Mouse (Mus musculus) stomach, embryonic 15.5 days (tissue): ENCODE data around the gene Tbx6. TPM values are rescaled to one million over a fixed set of nuclear protein-coding genes. Genes with fewer than 3 reads are reported as not detected.

Source experiments
- ATAC-seq: fragments of 200-750 bp; cut with Nextera tagmentation; 2 replicates; pipeline ENCODE4 v1.8.0; 2017; ENCODE audit warnings: low read depth, moderate number of reproducible peaks, moderate TSS enrichment; ENCODE audit not compliant: insufficient read depth, low FRiP score
- H3K27ac ChIP-seq: fragments of 300-500 bp; sonication (generic); 2 replicates; pipeline ENCODE4 v1.5.1; 2015; ENCODE audit warnings: mild to moderate bottlenecking, inconsistent platforms
- H3K27me3 ChIP-seq: fragments of 300-500 bp; sonication (generic); replicated peaks from 2 replicates; pipeline ENCODE4 v1.6.1; 2015; ENCODE audit warnings: inconsistent platforms
- H3K36me3 ChIP-seq: fragments of 300-500 bp; sonication (generic); 2 replicates; pipeline ENCODE4 v1.6.1; 2015; ENCODE audit warnings: inconsistent platforms
- H3K4me1 ChIP-seq: fragments of 300-500 bp; sonication (generic); 2 replicates; pipeline ENCODE4 v1.6.1; 2015; ENCODE audit warnings: inconsistent platforms
- H3K4me2 ChIP-seq: fragments of 300-500 bp; sonication (generic); 2 replicates; pipeline ENCODE4 v1.6.1; 2015; ENCODE audit warnings: mild to moderate bottlenecking, inconsistent platforms
- H3K4me3 ChIP-seq: fragments of 300-500 bp; sonication (generic); replicated peaks from 2 replicates; pipeline ENCODE4 v1.5.1; 2015; ENCODE audit warnings: inconsistent platforms
- H3K9ac ChIP-seq: fragments of 300-500 bp; sonication (generic); 2 replicates; pipeline ENCODE4 v1.6.1; 2015; ENCODE audit warnings: inconsistent platforms
- H3K9me3 ChIP-seq: fragments of 300-500 bp; sonication (generic); 2 replicates; pipeline ENCODE4 v1.6.1; 2016; ENCODE audit warnings: inconsistent platforms
- WGBS: fragments of 180-500 bp; shearing (Covaris S2); methylation state at CpG from one replicate; pipeline ENCODE4 v1.1.7; 2015; 5-methylcytosine and 5-hydroxymethylcytosine counted together
- polyA plus RNA-seq: library from polyadenylated mRNA; unstranded; fragments of >200 nt; fragmentation: Nextera tagmentation; extraction: Ambion mirVana; gene quantifications from 2 replicates; pipeline ENCODE4 v1.2.1, GENCODE M21; 2015

Tbx6 gene
- polyA plus RNA-seq, 1 experiment from 2014 or later = 0.46 TPM

DNA sequence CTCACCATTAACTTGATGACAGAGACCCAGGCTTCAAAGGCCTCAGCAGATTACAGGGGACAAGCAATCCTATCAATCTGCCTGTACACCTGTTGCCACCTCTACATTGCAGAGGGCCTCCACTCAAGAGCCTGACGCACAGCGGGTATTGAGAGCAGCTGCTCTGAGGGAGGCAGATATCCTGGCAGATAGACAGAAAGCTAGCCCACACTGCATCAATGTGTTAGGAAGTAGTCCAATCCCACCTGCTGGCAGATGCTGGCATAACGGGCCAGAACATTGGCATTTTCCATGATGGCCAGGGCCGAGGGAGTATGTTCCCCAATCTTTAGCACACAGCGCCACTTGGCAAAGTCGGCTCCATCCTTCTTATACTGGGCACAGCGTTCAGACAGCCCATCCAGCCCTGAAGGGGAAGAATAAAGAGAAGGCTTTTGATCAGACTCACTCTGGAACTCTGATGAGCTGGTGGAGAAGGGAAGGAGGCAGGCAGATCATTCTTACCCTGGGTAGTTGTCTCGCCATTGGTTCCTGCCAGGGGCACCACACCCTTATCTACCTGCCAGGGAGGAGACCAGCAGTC is 15.2 kb downstream of the Tbx6 start:
- Histone ChIP-seq H3K27ac (no peak overlapping the region), H3K36me3 (peaks cover 27% of the 10 kb centered on the region), H3K27me3 (no peaks in the 10 kb centered on the region), H3K4me1 (peaks cover 29% of the 10 kb centered on the region), H3K9ac (no peak overlapping the region; the same call in 1 of the 2 replicates), H3K9me3 (no peaks in the 10 kb centered on the region), H3K4me2 (peak overlapping the region; percentile 85), H3K4me3 (peak overlapping the region; percentile 72)
- 74% methylated on average over 8 of the region's 8 CpGs for WGBS
- ATAC-seq = no peak

DNA sequence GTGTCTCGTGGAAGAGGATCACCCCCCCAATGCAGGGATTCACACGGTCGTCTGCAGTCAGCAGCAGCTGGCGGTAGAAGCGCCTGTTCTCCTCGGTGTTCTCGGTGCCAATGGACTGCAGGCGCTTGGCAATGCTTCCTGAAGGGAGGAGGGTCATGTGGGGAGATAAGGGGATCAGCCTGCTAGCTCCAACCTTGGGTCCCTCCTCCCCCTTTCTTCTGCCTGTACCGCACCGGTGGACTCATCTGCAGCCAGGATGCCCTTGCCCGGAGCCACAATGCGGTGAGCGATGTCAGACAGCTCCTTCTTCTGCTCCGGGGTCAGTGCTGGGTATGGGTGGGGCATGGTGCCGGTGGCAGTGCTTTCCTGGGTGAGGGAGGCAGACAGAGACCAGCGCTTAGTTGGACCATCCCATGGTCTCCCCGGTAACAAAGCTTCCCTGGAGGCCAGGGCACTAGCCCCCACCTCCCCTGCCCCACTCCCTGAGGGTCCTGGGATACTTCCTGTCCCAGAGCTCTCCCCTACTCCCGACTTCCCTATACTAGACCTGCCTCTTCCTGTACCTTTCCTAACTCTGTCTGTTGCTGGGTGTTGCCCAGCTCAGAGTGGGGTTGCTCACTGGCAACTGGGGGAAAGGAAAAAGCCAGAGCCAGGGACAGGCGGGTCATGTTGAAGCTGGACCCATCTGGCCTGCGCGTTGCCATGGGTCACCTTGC is 16.3 kb downstream of the Tbx6 start, which contains the start of gene Fam57b:
Gene Fam57b (plus strand): TSS at position 258 of the 716 bp plus-strand sequence.
- no peaks in the 10 kb centered on the region for H3K27me3 ChIP-seq
- peaks cover 29% of the 10 kb centered on the region for H3K4me1 ChIP-seq
- H3K9ac ChIP-seq = peak within 1 kb of the TSS; percentile 87
- peaks cover 27% of the 10 kb centered on the region for H3K36me3 ChIP-seq
- peak within 1 kb of the TSS; percentile 93 for H3K27ac ChIP-seq
- peak within 1 kb of the TSS; percentile 72 for H3K4me3 ChIP-seq
- no peaks in the 10 kb centered on the region for H3K9me3 ChIP-seq
- no peak for ATAC-seq
- WGBS = 23% methylated on average over 21 of the region's 21 CpGs
- peak within 1 kb of the TSS; percentile 85 for H3K4me2 ChIP-seq

DNA sequence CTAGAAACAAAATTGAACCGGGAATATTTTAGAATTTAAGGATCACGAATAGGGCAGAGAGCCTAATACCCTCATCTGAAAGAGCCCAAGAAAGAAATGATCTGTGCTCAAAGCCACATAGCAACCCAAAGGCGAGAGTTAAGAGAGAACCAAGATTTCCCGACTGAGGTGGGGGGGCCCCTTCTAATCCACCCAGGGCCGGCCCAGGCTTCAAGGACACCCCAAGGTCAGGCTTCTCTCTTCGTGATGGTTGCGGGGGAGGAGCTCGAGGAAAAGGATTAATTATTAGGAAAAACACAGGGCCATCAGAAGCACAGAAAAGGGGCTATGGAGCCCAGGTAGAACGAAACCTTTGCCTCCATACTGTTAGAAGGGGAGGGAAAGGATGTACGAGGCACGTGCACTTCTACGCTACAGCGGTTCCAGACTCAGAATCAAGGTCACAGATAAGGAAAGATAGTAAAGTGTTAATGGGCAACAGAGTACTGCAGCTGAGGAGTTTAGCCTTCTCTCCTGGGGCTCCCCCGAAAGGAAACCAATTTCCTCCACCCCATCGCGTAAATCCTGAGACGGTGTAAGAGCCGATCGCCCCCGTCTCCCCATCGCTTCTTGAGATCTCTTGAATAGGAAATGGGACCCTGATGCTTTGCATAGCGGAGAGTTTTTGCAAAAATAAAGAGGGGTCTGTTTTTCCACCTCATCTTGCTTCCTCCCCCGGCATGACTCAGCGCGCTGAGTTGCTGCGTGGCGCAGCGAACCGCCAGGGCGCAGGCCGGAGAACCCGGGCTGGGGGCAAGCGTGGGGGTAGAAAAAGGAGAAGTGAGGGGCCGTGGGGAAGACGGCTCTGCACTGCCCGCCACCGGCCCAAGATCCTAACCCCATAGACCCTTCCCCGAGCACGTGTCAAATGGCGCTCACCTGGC is 17.1 kb downstream of the Tbx6 start:
- H3K9me3 ChIP-seq = no peaks in the 10 kb centered on the region
- no peak for ATAC-seq
- H3K27me3 ChIP-seq = no peaks in the 10 kb centered on the region
- H3K27ac ChIP-seq = peak overlapping the region; percentile 93
- peaks cover 29% of the 10 kb centered on the region for H3K4me1 ChIP-seq
- H3K4me2 ChIP-seq = peak overlapping the region; percentile 85
- H3K4me3 ChIP-seq = peak overlapping the region; percentile 72
- WGBS = under 1% methylated on average over 40 of the region's 40 CpGs
- peaks cover 27% of the 10 kb centered on the region for H3K36me3 ChIP-seq
- peak overlapping the region; percentile 87 for H3K9ac ChIP-seq

DNA sequence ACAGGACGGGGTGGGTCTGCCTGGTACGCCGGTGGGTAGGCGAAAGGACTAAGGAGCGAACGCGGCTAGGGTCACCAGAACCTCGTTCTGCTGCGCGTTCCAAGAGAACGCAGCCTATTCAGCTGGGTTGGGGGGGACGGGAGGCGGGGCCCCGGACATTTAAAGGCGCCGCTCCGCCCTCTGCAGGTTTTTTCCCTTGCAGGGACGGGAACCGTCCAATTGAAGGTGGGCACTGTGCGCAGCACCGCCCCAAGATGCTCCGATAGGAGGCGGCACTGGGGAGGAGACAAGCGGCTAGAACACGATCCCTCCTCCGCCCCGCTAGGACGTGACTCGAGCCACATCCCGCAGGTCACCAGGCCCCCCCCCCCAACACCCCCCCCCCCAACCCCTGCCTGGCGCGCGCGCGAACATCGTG is 17.8 kb downstream of the Tbx6 start:
- WGBS = 0% methylated on average over 30 of the region's 36 CpGs
- Histone ChIP-seq H3K27me3 (no peaks in the 10 kb centered on the region), H3K4me1 (peaks cover 29% of the 10 kb centered on the region), H3K27ac (peak overlapping the region; percentile 99), H3K9me3 (no peaks in the 10 kb centered on the region), H3K4me3 (peak overlapping the region; percentile 72), H3K36me3 (peaks cover 27% of the 10 kb centered on the region), H3K9ac (peak overlapping the region; percentile 87), H3K4me2 (peak overlapping the region; percentile 85)
- peak; percentile 94 for ATAC-seq

DNA sequence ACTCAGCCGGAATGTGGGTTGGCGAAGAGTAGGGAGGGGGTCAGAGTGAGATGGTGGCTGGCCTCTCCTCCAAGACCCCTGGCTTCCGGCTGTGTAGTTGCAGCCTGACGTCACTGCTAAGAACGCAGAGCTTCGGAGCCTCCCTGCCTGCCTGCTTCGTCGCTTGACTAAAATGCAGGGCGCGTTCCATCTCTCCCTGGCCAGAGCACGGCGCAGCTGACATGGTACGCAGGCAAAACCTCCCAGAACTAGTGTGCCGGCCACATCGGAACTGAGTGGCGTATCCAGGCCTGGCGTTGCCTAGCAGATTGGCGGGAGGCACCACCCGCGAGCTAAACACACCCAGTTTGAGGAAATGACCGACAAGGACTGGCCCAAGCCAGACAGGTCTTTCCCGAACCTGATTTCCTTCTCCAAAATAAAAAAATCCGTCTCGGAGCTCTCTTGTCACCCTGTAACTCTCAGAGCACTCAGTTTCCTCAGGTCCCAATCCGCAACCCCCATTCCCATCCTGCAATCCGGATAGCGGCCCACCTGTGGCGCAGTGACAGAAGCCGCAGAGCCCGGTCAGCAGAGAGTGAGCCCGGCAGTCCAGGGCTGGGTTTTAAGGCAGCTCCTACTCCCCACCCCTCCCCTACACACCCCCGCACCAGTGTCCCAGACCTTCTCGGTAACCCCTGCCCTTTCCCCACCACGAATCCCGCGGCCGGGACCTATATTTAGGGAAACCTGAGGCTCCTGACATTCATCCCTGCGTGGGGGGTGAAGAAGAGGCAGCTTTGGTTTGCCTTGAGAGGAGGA is 18.4 kb downstream of the Tbx6 start:
- peak; percentile 85 for ATAC-seq
- Histone ChIP-seq H3K36me3 (peaks cover 23% of the 10 kb centered on the region), H3K9me3 (no peaks in the 10 kb centered on the region), H3K4me2 (peak overlapping the region; percentile 85), H3K9ac (peak overlapping the region; percentile 35; the same call in 1 of the 2 replicates), H3K27me3 (no peaks in the 10 kb centered on the region), H3K4me3 (peak overlapping the region; percentile 72), H3K27ac (peak overlapping the region; percentile 99), H3K4me1 (peaks cover 29% of the 10 kb centered on the region)
- 3% methylated on average over 37 of the region's 38 CpGs for WGBS

DNA sequence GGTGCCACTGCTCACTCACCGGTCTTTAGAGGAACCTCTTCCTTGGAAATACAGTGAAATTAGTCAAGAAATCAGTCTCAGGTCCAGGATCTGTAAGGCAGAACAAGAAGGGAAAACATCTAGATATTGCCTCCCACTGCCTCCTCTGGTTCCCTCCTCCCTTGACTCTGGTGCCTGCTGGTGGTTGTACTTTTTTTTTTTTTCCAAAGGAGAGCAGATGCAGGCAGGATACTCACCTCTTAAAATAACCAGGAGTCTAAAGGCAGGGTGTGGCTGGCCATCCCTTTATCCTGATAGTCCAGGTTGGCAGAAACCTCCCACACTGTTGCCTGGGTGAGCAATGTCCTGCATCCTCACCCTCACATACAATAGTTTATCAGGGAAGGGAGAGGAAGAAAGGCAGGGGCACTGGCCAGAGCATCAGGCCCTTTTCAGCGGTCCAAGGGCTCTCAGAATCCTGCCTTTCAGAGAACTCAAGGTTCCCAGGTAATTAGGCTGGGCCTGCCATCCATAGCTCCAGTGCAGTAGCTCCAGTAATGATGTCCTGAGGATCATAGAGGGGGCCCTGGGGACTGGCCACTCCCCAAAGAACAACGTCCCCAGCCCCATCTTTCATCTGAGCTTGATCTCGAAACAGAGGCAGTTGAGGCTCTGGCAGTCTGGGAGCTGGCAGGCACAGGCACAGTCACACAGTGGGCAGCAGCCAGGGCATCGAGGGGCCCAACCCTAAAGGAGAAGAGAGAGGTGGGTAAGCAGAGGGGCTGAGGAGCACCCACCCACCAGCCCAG is 19.2 kb downstream of the Tbx6 start:
- Histone ChIP-seq H3K27ac (peak overlapping the region; percentile 99), H3K4me3 (peak overlapping the region; percentile 72), H3K4me2 (peak overlapping the region; percentile 85), H3K4me1 (peaks cover 29% of the 10 kb centered on the region), H3K9me3 (no peaks in the 10 kb centered on the region), H3K9ac (peak overlapping the region; percentile 35; the same call in 1 of the 2 replicates), H3K27me3 (no peaks in the 10 kb centered on the region), H3K36me3 (peaks cover 15% of the 10 kb centered on the region)
- ATAC-seq = no peak
- 57% methylated on average over 5 of the region's 5 CpGs for WGBS

DNA sequence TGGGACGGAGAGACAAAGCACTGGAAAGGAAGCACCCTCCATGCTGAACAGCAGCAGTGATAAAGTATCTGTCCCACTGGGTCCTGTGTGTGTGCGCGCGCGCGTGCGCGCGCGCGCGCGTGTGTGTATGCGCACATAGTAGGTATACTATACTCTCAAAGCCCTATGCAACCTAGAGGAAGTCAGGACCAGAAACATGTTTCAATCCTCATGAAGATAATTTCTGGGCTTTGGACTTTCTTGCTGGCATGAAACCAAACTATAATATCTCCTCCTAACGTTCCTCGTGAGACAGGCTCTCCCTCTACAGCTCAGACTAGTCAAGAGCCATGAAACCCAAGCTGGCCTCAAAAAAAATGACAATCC is 19.8 kb downstream of the Tbx6 start:
- ATAC-seq = no peak
- WGBS = 93% methylated on average over 16 of the region's 16 CpGs
- Histone ChIP-seq H3K9me3 (no peaks in the 10 kb centered on the region), H3K4me1 (peaks cover 29% of the 10 kb centered on the region), H3K36me3 (peaks cover 9% of the 10 kb centered on the region), H3K4me2 (no peak overlapping the region), H3K9ac (no peak overlapping the region), H3K27ac (0 out of 2 replicates have a peak overlapping the region, but pooled peaks have one; percentile 99), H3K27me3 (no peaks in the 10 kb centered on the region), H3K4me3 (no peak overlapping the region)

DNA sequence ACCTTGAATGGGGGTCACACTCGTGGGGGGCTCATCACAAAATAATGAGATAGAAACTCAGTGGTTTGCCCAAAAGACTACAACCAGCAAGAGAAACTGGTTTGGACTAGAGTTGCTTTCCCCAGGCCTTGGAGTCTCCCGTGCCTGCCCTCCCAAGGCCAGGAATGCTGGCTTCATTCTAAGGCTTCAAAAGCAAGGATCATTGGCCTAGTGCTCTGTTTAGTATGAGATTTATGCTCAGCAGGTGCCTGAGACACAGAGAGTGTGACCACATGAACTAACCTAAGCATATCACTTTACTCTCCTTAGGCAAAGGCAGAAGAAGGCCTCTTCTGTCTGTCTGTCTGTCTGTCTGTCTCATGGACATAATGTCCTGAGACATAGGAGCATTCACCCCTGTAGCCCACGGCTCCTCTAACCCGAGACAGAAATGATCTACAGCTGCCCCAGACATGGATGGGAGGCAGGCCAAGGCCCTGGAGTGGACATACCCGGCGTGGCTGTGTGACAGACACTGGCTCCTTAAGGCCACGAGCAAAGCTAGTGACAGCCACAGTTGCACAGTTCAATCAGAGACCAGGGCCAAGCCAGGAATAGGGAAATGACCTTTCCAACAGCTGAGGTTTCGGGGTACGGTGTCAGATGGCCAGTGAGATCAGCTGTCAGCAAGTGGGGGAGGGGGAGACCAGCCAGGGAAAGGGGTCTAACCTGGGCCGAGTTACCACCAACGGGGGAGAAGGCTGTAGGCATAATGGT is 21.0 kb downstream of the Tbx6 start:
- no peak overlapping the region for H3K9ac ChIP-seq
- no peaks in the 10 kb centered on the region for H3K36me3 ChIP-seq
- ATAC-seq = no peak
- H3K4me2 ChIP-seq = no peak overlapping the region
- no peaks in the 10 kb centered on the region for H3K27me3 ChIP-seq
- WGBS = 74% methylated on average over 11 of the region's 11 CpGs
- no peak overlapping the region for H3K4me3 ChIP-seq
- H3K9me3 ChIP-seq = no peaks in the 10 kb centered on the region
- H3K4me1 ChIP-seq = peaks cover 18% of the 10 kb centered on the region
- 0 out of 2 replicates have a peak overlapping the region, but pooled peaks have one; percentile 23 for H3K27ac ChIP-seq

DNA sequence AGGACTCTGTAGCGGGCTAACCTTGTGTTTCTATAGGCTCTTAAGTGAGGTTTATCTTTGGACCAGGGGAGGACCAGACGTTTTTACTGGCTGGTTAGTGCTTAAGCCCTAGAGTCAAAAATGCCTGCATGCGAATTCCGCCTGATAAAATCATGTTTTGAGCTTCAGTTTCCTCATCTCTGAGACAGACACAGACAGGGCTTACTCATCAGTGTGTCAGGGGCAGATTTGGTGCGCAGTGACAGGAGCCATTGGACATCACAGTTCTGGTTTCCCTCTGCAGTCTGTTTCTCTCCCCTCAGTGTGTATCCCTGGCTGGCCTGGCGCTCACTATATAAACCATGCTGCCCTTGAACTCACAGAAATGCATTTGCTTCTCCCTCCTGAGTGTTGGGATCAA is 21.9 kb downstream of the Tbx6 start:
- Histone ChIP-seq H3K27ac (peak overlapping the region; percentile 42), H3K4me2 (no peak overlapping the region), H3K9ac (no peak overlapping the region), H3K4me3 (no peak overlapping the region), H3K27me3 (no peaks in the 10 kb centered on the region), H3K36me3 (no peaks in the 10 kb centered on the region), H3K9me3 (no peaks in the 10 kb centered on the region), H3K4me1 (peaks cover 20% of the 10 kb centered on the region)
- no peak for ATAC-seq
- WGBS = 66% methylated on average over 6 of the region's 6 CpGs

DNA sequence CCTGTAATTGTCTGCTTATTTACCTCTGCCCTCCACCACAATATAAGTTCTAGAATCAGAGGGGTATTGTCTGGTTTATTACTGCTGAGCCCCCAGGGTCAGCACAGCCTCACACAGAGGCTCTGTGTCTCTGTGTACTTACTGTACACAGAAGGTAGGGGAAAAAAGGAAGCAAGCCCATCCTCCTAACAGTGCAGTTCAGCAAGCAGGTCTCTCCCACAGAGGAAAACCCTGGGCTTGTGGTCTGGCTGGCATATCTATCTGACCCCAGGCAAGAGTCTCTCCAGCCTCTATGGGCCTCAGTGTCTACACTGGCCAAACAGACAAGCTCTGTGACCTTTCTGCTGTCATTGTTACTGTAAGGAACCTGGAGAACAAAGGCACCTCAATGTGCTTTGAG is 22.5 kb downstream of the Tbx6 start:
- Histone ChIP-seq H3K9me3 (no peaks in the 10 kb centered on the region), H3K27ac (peak overlapping the region; percentile 17; the same call in 1 of the 2 replicates), H3K27me3 (no peaks in the 10 kb centered on the region), H3K36me3 (no peaks in the 10 kb centered on the region), H3K4me2 (no peak overlapping the region), H3K4me3 (no peak overlapping the region), H3K9ac (no peak overlapping the region), H3K4me1 (peaks cover 25% of the 10 kb centered on the region)
- no peak for ATAC-seq
